Mouse (Mus musculus): ENCODE data around the gene 4930578G10Rik. TPM values are rescaled to one million over a fixed set of nuclear protein-coding genes. Genes with fewer than 3 reads are reported as not detected.
"Not testable (repeated sequence)": the region's sequence is repeated elsewhere in the genome, so short reads cannot be mapped to it uniquely, and the experiment has no call there.

4930578G10Rik gene
- 1.4 TPM in 1 of 2 replicates, not detected in the other for polyA plus RNA-seq (2014; fragmentation: Nextera tagmentation; extraction: Ambion mirVana)

GRCm38 (mm10) chr4:42735245-42735644, at the start of gene 4930578G10Rik:
4930578G10Rik (plus strand) TSS chr4:42735545.
- not testable (repeated sequence) for H3K4me3 ChIP-seq (ENCODE audit: low read depth, low read length); H3K4me2 ChIP-seq (ENCODE audit: low read depth, low read length); H3K9me3 ChIP-seq (ENCODE audit: control insufficient read depth, low read length); H3K36me3 ChIP-seq (ENCODE audit: control insufficient read depth, insufficient read depth, low read length); H3K27ac ChIP-seq (ENCODE audit: low read depth, low read length); H3K27me3 ChIP-seq (ENCODE audit: control insufficient read depth, insufficient read depth, low read length); ATAC-seq (ENCODE audit: low read depth); H3K4me1 ChIP-seq (ENCODE audit: control insufficient read depth, insufficient read depth, low read length); H3K9ac ChIP-seq (replicated peaks; ENCODE audit: low read depth, low read length)
- no CpG with 5 or more reads among the region's 13 CpGs for WGBS

GRCm38 (mm10) chr4:42756477-42756876, 21.1 kb downstream of the 4930578G10Rik start, which contains the start of gene Ccl19:
Ccl19 (minus strand) TSS chr4:42756577.
- H3K9me3 ChIP-seq (ENCODE audit: control insufficient read depth, low read length); H3K36me3 ChIP-seq (ENCODE audit: control insufficient read depth, insufficient read depth, low read length); H3K4me2 ChIP-seq (ENCODE audit: low read depth, low read length); H3K27ac ChIP-seq (ENCODE audit: low read depth, low read length); H3K9ac ChIP-seq (replicated peaks; ENCODE audit: low read depth, low read length); H3K27me3 ChIP-seq (ENCODE audit: control insufficient read depth, insufficient read depth, low read length); ATAC-seq (ENCODE audit: low read depth); H3K4me1 ChIP-seq (ENCODE audit: control insufficient read depth, insufficient read depth, low read length); H3K4me3 ChIP-seq (ENCODE audit: low read depth, low read length): not testable (repeated sequence)
- no CpG with 5 or more reads among the region's 6 CpGs for WGBS

GRCm38 (mm10) chr4:42773893-42774292, 38.5 kb downstream of the 4930578G10Rik start, which contains the start of gene Ccl21a:
Ccl21a (minus strand) TSS chr4:42773993.
- not testable (repeated sequence) for H3K27me3 ChIP-seq (ENCODE audit: control insufficient read depth, insufficient read depth, low read length); ATAC-seq (ENCODE audit: low read depth); H3K36me3 ChIP-seq (ENCODE audit: control insufficient read depth, insufficient read depth, low read length); H3K4me1 ChIP-seq (ENCODE audit: control insufficient read depth, insufficient read depth, low read length); H3K4me3 ChIP-seq (ENCODE audit: low read depth, low read length); H3K27ac ChIP-seq (ENCODE audit: low read depth, low read length); H3K9ac ChIP-seq (replicated peaks; ENCODE audit: low read depth, low read length); H3K9me3 ChIP-seq (ENCODE audit: control insufficient read depth, low read length); H3K4me2 ChIP-seq (ENCODE audit: low read depth, low read length)
- WGBS, result no CpG with 5 or more reads among the region's 5 CpGs

- H3K9ac ChIP-seq (replicated peaks; ENCODE audit: low read depth, low read length); H3K27me3 ChIP-seq (ENCODE audit: control insufficient read depth, insufficient read depth, low read length); ATAC-seq (ENCODE audit: low read depth); H3K9me3 ChIP-seq (ENCODE audit: control insufficient read depth, low read length); H3K36me3 ChIP-seq (ENCODE audit: control insufficient read depth, insufficient read depth, low read length); H3K4me2 ChIP-seq (ENCODE audit: low read depth, low read length); H3K4me1 ChIP-seq (ENCODE audit: control insufficient read depth, insufficient read depth, low read length); H3K4me3 ChIP-seq (ENCODE audit: low read depth, low read length); H3K27ac ChIP-seq (ENCODE audit: low read depth, low read length): not testable (repeated sequence)
- WGBS, result no CpG with 5 or more reads among the region's 1 CpGs
Observed at GRCm38 (mm10) chr4:42853788-42854187, 118.4 kb downstream of the 4930578G10Rik start, which contains the start of gene Fam205a1. Fam205a1 (minus strand) TSS chr4:42853888.

- WGBS, result 94% methylated on average over 1 of the region's 1 CpGs
- not testable (repeated sequence) for ATAC-seq (ENCODE audit: low read depth); H3K9me3 ChIP-seq (ENCODE audit: control insufficient read depth, low read length); H3K9ac ChIP-seq (replicated peaks; ENCODE audit: low read depth, low read length); H3K4me3 ChIP-seq (ENCODE audit: low read depth, low read length); H3K4me2 ChIP-seq (ENCODE audit: low read depth, low read length); H3K36me3 ChIP-seq (ENCODE audit: control insufficient read depth, insufficient read depth, low read length); H3K27ac ChIP-seq (ENCODE audit: low read depth, low read length); H3K4me1 ChIP-seq (ENCODE audit: control insufficient read depth, insufficient read depth, low read length); H3K27me3 ChIP-seq (ENCODE audit: control insufficient read depth, insufficient read depth, low read length)
Observed at GRCm38 (mm10) chr4:42856671-42857070, 121.3 kb downstream of the 4930578G10Rik start, which contains the start of gene Gm12394. Gm12394 (minus strand) TSS chr4:42856771.

- not testable (repeated sequence) for ATAC-seq (ENCODE audit: low read depth); H3K9ac ChIP-seq (replicated peaks; ENCODE audit: low read depth, low read length)
- WGBS, result 84% methylated on average over 9 of the region's 9 CpGs
Observed at GRCm38 (mm10) chr4:42860483-42860882, 125.1 kb downstream of the 4930578G10Rik start.

GRCm38 (mm10) chr4:42863487-42863886, 128.1 kb downstream of the 4930578G10Rik start:
- not testable (repeated sequence) for H3K4me3 ChIP-seq (ENCODE audit: low read depth, low read length); H3K4me1 ChIP-seq (ENCODE audit: control insufficient read depth, insufficient read depth, low read length); H3K27me3 ChIP-seq (ENCODE audit: control insufficient read depth, insufficient read depth, low read length); H3K27ac ChIP-seq (ENCODE audit: low read depth, low read length); ATAC-seq (ENCODE audit: low read depth); H3K4me2 ChIP-seq (ENCODE audit: low read depth, low read length); H3K36me3 ChIP-seq (ENCODE audit: control insufficient read depth, insufficient read depth, low read length); H3K9me3 ChIP-seq (ENCODE audit: control insufficient read depth, low read length); H3K9ac ChIP-seq (replicated peaks; ENCODE audit: low read depth, low read length)
- WGBS, result 95% methylated on average over 4 of the region's 5 CpGs

More at GRCm38 (mm10) chr4:42860483-42860882, 125.1 kb downstream of the 4930578G10Rik start:
- H3K4me1 ChIP-seq (ENCODE audit: control insufficient read depth, insufficient read depth, low read length); H3K9me3 ChIP-seq (ENCODE audit: control insufficient read depth, low read length); H3K27ac ChIP-seq (ENCODE audit: low read depth, low read length); H3K36me3 ChIP-seq (ENCODE audit: control insufficient read depth, insufficient read depth, low read length); H3K4me3 ChIP-seq (ENCODE audit: low read depth, low read length); H3K27me3 ChIP-seq (ENCODE audit: control insufficient read depth, insufficient read depth, low read length); H3K4me2 ChIP-seq (ENCODE audit: low read depth, low read length): not testable (repeated sequence)

GRCm38 (mm10) chr4:42867390-42867789, 132.0 kb downstream of the 4930578G10Rik start:
- H3K4me3 ChIP-seq (ENCODE audit: low read depth, low read length), result no peak overlapping the region
- H3K27me3 ChIP-seq (ENCODE audit: control insufficient read depth, insufficient read depth, low read length), result no peaks in the 10 kb centered on the region
- 79% methylated on average over 3 of the region's 3 CpGs for WGBS
- no peaks in the 10 kb centered on the region for H3K36me3 ChIP-seq (ENCODE audit: control insufficient read depth, insufficient read depth, low read length)
- no peak overlapping the region for H3K9ac ChIP-seq (replicated peaks; ENCODE audit: low read depth, low read length)
- no peak overlapping the region for H3K27ac ChIP-seq (ENCODE audit: low read depth, low read length)
- no peak for ATAC-seq (ENCODE audit: low read depth)
- H3K9me3 ChIP-seq (ENCODE audit: control insufficient read depth, low read length), result no peaks in the 10 kb centered on the region
- no peaks in the 10 kb centered on the region for H3K4me1 ChIP-seq (ENCODE audit: control insufficient read depth, insufficient read depth, low read length)
- H3K4me2 ChIP-seq (ENCODE audit: low read depth, low read length), result no peak overlapping the region

- H3K9me3 ChIP-seq (ENCODE audit: control insufficient read depth, low read length), result no peaks in the 10 kb centered on the region
- WGBS, result 93% methylated on average over 5 of the region's 5 CpGs
- H3K4me2 ChIP-seq (ENCODE audit: low read depth, low read length), result no peak overlapping the region
- H3K4me1 ChIP-seq (ENCODE audit: control insufficient read depth, insufficient read depth, low read length), result no peaks in the 10 kb centered on the region
- H3K36me3 ChIP-seq (ENCODE audit: control insufficient read depth, insufficient read depth, low read length), result no peaks in the 10 kb centered on the region
- H3K27me3 ChIP-seq (ENCODE audit: control insufficient read depth, insufficient read depth, low read length), result no peaks in the 10 kb centered on the region
- H3K27ac ChIP-seq (ENCODE audit: low read depth, low read length), result no peak overlapping the region
- ATAC-seq (ENCODE audit: low read depth), result no peak
- no peak overlapping the region for H3K9ac ChIP-seq (replicated peaks; ENCODE audit: low read depth, low read length)
- H3K4me3 ChIP-seq (ENCODE audit: low read depth, low read length), result no peak overlapping the region
Observed at GRCm38 (mm10) chr4:42868193-42868592, 132.8 kb downstream of the 4930578G10Rik start.
